Mouse (Mus musculus) brain, embryonic 14.5 days (tissue): ENCODE measurements at regions not wholly inside any gene's neighbourhood (a gene's known extent, or its start where the extent isn't known, plus 50 kb on each side); places are given as distances from the start of the nearest gene placed in this dataset.
A peak's percentile ranks its signal among the peaks of the same experiment; 100 is the strongest.

ENCODE experiments used
- DNase-seq: peaks from one replicate; pipeline ENCODE4 v3.0.0-alpha.2; 2011; ENCODE audit warnings: low read depth
- CTCF ChIP-seq: fragments of 200-500 bp; IDR thresholded peaks from 2 replicates; pipeline ENCODE4 v1.5.1; 2012; ENCODE audit warnings: inconsistent platforms, mild to moderate bottlenecking, moderate library complexity, borderline replicate concordance; ENCODE audit not compliant: insufficient read depth, insufficient read length; ENCODE audit errors: extremely low read depth
- POLR2A ChIP-seq: fragments of 200-500 bp; IDR thresholded peaks from 2 replicates; pipeline ENCODE4 v1.6.1; 2012; ENCODE audit warnings: mild to moderate bottlenecking, inconsistent platforms, borderline replicate concordance; ENCODE audit not compliant: poor library complexity, insufficient read depth, insufficient read length, severe bottlenecking; ENCODE audit errors: extremely low read depth

GRCm38 (mm10) chr7:70972023-70972400, 379.3 kb downstream of the Gm10295 start:
- no peak for DNase-seq
- TF ChIP-seq CTCF: no peak
- TF ChIP-seq POLR2A: no peak

GRCm38 (mm10) chr7:70971323-70972022, 379.8 kb downstream of the Gm10295 start:
- TF ChIP-seq CTCF (no peak), POLR2A (no peak)
- peak; percentile 12 for DNase-seq

GRCm38 (mm10) chr7:70952318-70952959, 398.8 kb downstream of the Gm10295 start:
- peak; percentile 73 for DNase-seq
- TF ChIP-seq CTCF: no peak
- no peak for TF ChIP-seq POLR2A

GRCm38 (mm10) chr7:70948281-70948680, 403.0 kb downstream of the Gm10295 start:
- TF ChIP-seq POLR2A (no peak), CTCF (no peak)
- no peak for DNase-seq

GRCm38 (mm10) chr7:70946260-70946659, 405.0 kb downstream of the Gm10295 start:
- no peak for DNase-seq
- TF ChIP-seq POLR2A (no peak), CTCF (no peak)

GRCm38 (mm10) chr7:70930911-70931310, 420.4 kb downstream of the Gm10295 start:
- no peak for TF ChIP-seq CTCF
- no peak for TF ChIP-seq POLR2A
- DNase-seq: no peak

GRCm38 (mm10) chr7:70929935-70930334, 421.4 kb downstream of the Gm10295 start:
- DNase-seq: peak; percentile 87
- TF ChIP-seq POLR2A (no peak), CTCF (no peak)

GRCm38 (mm10) chr7:70928001-70928400, 423.3 kb downstream of the Gm10295 start:
- no peak for TF ChIP-seq POLR2A
- TF ChIP-seq CTCF: no peak
- no peak for DNase-seq

GRCm38 (mm10) chr7:70917016-70917415, 434.3 kb downstream of the Gm10295 start:
- TF ChIP-seq POLR2A (no peak), CTCF (no peak)
- DNase-seq: no peak

- no peak for TF ChIP-seq POLR2A
- no peak for TF ChIP-seq CTCF
Measured at GRCm38 (mm10) chr7:70908921-70909320, 442.4 kb downstream of the Gm10295 start.

GRCm38 (mm10) chr7:70891700-70892099, 459.6 kb downstream of the Gm10295 start:
- TF ChIP-seq CTCF: no peak
- TF ChIP-seq POLR2A: no peak
- no peak for DNase-seq

More at GRCm38 (mm10) chr7:70908921-70909320, 442.4 kb downstream of the Gm10295 start:
- DNase-seq: peak; percentile 15

- peak; percentile 24 for DNase-seq
- no peak for TF ChIP-seq CTCF
- no peak for TF ChIP-seq POLR2A
Measured at GRCm38 (mm10) chr7:70880496-70880895, 470.8 kb downstream of the Gm10295 start.
